Mouse (Mus musculus) liver, embryonic 13.5 days (tissue): ENCODE measurements at regions not wholly inside any gene's neighbourhood (a gene's known extent, or its start where the extent isn't known, plus 50 kb on each side); places are given as distances from the start of the nearest gene placed in this dataset.

Source experiments
- ATAC-seq: fragments of 200-750 bp; cut with Nextera tagmentation; 2 replicates; pipeline ENCODE4 v1.8.0; 2017; ENCODE audit warnings: low read depth, mild to moderate bottlenecking, moderate number of reproducible peaks, moderate library complexity
- DNase-seq: peaks from one replicate; pipeline ENCODE4 v3.0.0; 2022
- H3K27ac ChIP-seq: fragments of 300-500 bp; sonication (generic); 2 replicates; pipeline ENCODE4 v1.5.1; 2015; ENCODE audit warnings: moderate library complexity, mild to moderate bottlenecking, inconsistent platforms
- H3K27me3 ChIP-seq: fragments of 300-500 bp; sonication (generic); 2 replicates; pipeline ENCODE4 v1.6.1; 2015; ENCODE audit warnings: mild to moderate bottlenecking, inconsistent platforms
- H3K36me3 ChIP-seq: fragments of 300-500 bp; sonication (generic); 2 replicates; pipeline ENCODE4 v1.6.1; 2015; ENCODE audit warnings: mild to moderate bottlenecking, inconsistent platforms
- H3K4me1 ChIP-seq: fragments of 300-500 bp; sonication (generic); replicated peaks from 2 replicates; pipeline ENCODE4 v1.6.1; 2015; ENCODE audit warnings: inconsistent platforms
- H3K4me2 ChIP-seq: fragments of 300-500 bp; sonication (generic); 2 replicates; pipeline ENCODE4 v1.6.1; 2015; ENCODE audit warnings: inconsistent platforms, mild to moderate bottlenecking, moderate library complexity
- H3K4me3 ChIP-seq: fragments of 300-500 bp; sonication (generic); replicated peaks from 2 replicates; pipeline ENCODE4 v1.5.1; 2015; ENCODE audit warnings: mild to moderate bottlenecking, inconsistent platforms
- H3K9ac ChIP-seq: fragments of 300-500 bp; sonication (generic); 2 replicates; pipeline ENCODE4 v1.6.1; 2015; ENCODE audit warnings: mild to moderate bottlenecking, inconsistent platforms
- H3K9me3 ChIP-seq: fragments of 300-500 bp; sonication (generic); replicated peaks from 2 replicates; pipeline ENCODE4 v1.6.1; 2016; ENCODE audit warnings: inconsistent platforms
- WGBS: fragments of 180-500 bp; shearing (Covaris S2); methylation state at CpG from one replicate; pipeline ENCODE4 v1.1.7; 2015; ENCODE audit not compliant: insufficient replicate concordance; 5-methylcytosine and 5-hydroxymethylcytosine counted together

- H3K9me3 ChIP-seq, result no peaks in the 10 kb centered on the region
- 60% methylated on average over 2 of the region's 2 CpGs for WGBS
- no peaks in the 10 kb centered on the region for H3K36me3 ChIP-seq
- H3K27ac ChIP-seq, result no peak overlapping the region
- H3K4me3 ChIP-seq, result no peak overlapping the region
- no peaks in the 10 kb centered on the region for H3K4me1 ChIP-seq
- ATAC-seq, result no peak
- no peak for DNase-seq
- H3K27me3 ChIP-seq, result no peaks in the 10 kb centered on the region
- H3K4me2 ChIP-seq, result no peak overlapping the region
- H3K9ac ChIP-seq, result no peak overlapping the region
Measured at GRCm38 (mm10) chr12:98069110-98069509, 190.1 kb downstream of the Galc start.

GRCm38 (mm10) chr12:98059419-98060180 lies 199.7 kb downstream of the Galc start:
- Histone ChIP-seq H3K27ac (no peak overlapping the region), H3K27me3 (no peaks in the 10 kb centered on the region), H3K4me1 (no peaks in the 10 kb centered on the region), H3K9me3 (no peaks in the 10 kb centered on the region), H3K9ac (no peak overlapping the region), H3K4me2 (no peak overlapping the region), H3K36me3 (no peaks in the 10 kb centered on the region), H3K4me3 (no peak overlapping the region)
- WGBS, result 52% methylated on average over 7 of the region's 7 CpGs
- ATAC-seq, result no peak
- DNase-seq, result no peak

GRCm38 (mm10) chr12:98058977-98059376 lies 200.3 kb downstream of the Galc start:
- 53% methylated on average over 2 of the region's 2 CpGs for WGBS
- no peak overlapping the region for H3K4me2 ChIP-seq
- no peaks in the 10 kb centered on the region for H3K9me3 ChIP-seq

GRCm38 (mm10) chr12:98050934-98051333 lies 208.3 kb downstream of the Galc start:
- Histone ChIP-seq H3K9me3 (no peaks in the 10 kb centered on the region), H3K4me2 (no peak overlapping the region), H3K4me3 (no peak overlapping the region), H3K27me3 (no peaks in the 10 kb centered on the region), H3K9ac (no peak overlapping the region), H3K36me3 (no peaks in the 10 kb centered on the region), H3K27ac (no peak overlapping the region), H3K4me1 (no peaks in the 10 kb centered on the region)
- ATAC-seq (no peak), DNase-seq (no peak)
- WGBS, result 46% methylated on average over 4 of the region's 4 CpGs

More at GRCm38 (mm10) chr12:98058977-98059376, 200.3 kb downstream of the Galc start:
- Histone ChIP-seq H3K9ac (no peak overlapping the region), H3K27ac (no peak overlapping the region), H3K27me3 (no peaks in the 10 kb centered on the region), H3K4me3 (no peak overlapping the region), H3K4me1 (no peaks in the 10 kb centered on the region), H3K36me3 (no peaks in the 10 kb centered on the region)
- no peak for DNase-seq
- ATAC-seq, result no peak

GRCm38 (mm10) chr12:98050500-98050899 lies 208.8 kb downstream of the Galc start:
- Histone ChIP-seq H3K9ac (no peak overlapping the region), H3K4me3 (no peak overlapping the region), H3K27ac (no peak overlapping the region), H3K4me1 (no peaks in the 10 kb centered on the region), H3K4me2 (no peak overlapping the region), H3K36me3 (no peaks in the 10 kb centered on the region), H3K27me3 (no peaks in the 10 kb centered on the region), H3K9me3 (no peaks in the 10 kb centered on the region)
- no peak for ATAC-seq
- 24% methylated on average over 1 of the region's 1 CpGs for WGBS
- DNase-seq, result no peak

- Histone ChIP-seq H3K4me3 (no peak overlapping the region), H3K9ac (no peak overlapping the region), H3K27ac (no peak overlapping the region), H3K27me3 (no peaks in the 10 kb centered on the region), H3K9me3 (no peaks in the 10 kb centered on the region), H3K36me3 (no peaks in the 10 kb centered on the region), H3K4me1 (no peaks in the 10 kb centered on the region), H3K4me2 (no peak overlapping the region)
- DNase-seq (no peak), ATAC-seq (no peak)
- 43% methylated on average over 5 of the region's 5 CpGs for WGBS
Measured at GRCm38 (mm10) chr12:98050057-98050456, 209.2 kb downstream of the Galc start.

- Histone ChIP-seq H3K9ac (no peak overlapping the region), H3K27ac (no peak overlapping the region), H3K4me3 (no peak overlapping the region), H3K36me3 (no peaks in the 10 kb centered on the region), H3K4me1 (no peaks in the 10 kb centered on the region), H3K9me3 (no peaks in the 10 kb centered on the region), H3K4me2 (no peak overlapping the region), H3K27me3 (no peaks in the 10 kb centered on the region)
- DNase-seq (no peak), ATAC-seq (no peak)
- WGBS, result 61% methylated on average over 8 of the region's 8 CpGs
Measured at GRCm38 (mm10) chr12:98047765-98048164, 211.5 kb downstream of the Galc start.

- H3K4me3 ChIP-seq, result no peak overlapping the region
- H3K9ac ChIP-seq, result no peak overlapping the region
- DNase-seq (no peak), ATAC-seq (no peak)
- H3K9me3 ChIP-seq, result no peaks in the 10 kb centered on the region
- WGBS, result 54% methylated on average over 11 of the region's 11 CpGs
- H3K4me2 ChIP-seq, result no peak overlapping the region
- H3K27me3 ChIP-seq, result no peaks in the 10 kb centered on the region
- no peak overlapping the region for H3K27ac ChIP-seq
- no peaks in the 10 kb centered on the region for H3K4me1 ChIP-seq
- H3K36me3 ChIP-seq, result no peaks in the 10 kb centered on the region
Measured at GRCm38 (mm10) chr12:98046459-98047440, 212.5 kb downstream of the Galc start.

- no peaks in the 10 kb centered on the region for H3K4me1 ChIP-seq
- ATAC-seq (no peak), DNase-seq (no peak)
- no peaks in the 10 kb centered on the region for H3K9me3 ChIP-seq
- H3K9ac ChIP-seq, result no peak overlapping the region
- H3K4me3 ChIP-seq, result no peak overlapping the region
- WGBS, result 59% methylated on average over 5 of the region's 5 CpGs
- H3K27me3 ChIP-seq, result no peaks in the 10 kb centered on the region
- H3K4me2 ChIP-seq, result no peak overlapping the region
- no peak overlapping the region for H3K27ac ChIP-seq
- H3K36me3 ChIP-seq, result no peaks in the 10 kb centered on the region
Measured at GRCm38 (mm10) chr12:98045784-98046458, 213.3 kb downstream of the Galc start.

GRCm38 (mm10) chr12:98043436-98043835 lies 215.8 kb downstream of the Galc start:
- H3K36me3 ChIP-seq, result no peaks in the 10 kb centered on the region
- ATAC-seq (no peak), DNase-seq (no peak)
- no peaks in the 10 kb centered on the region for H3K27me3 ChIP-seq
- no peaks in the 10 kb centered on the region for H3K4me1 ChIP-seq
- H3K9ac ChIP-seq, result no peak overlapping the region
- no peak overlapping the region for H3K4me3 ChIP-seq
- no peak overlapping the region for H3K4me2 ChIP-seq
- no peak overlapping the region for H3K27ac ChIP-seq
- H3K9me3 ChIP-seq, result no peaks in the 10 kb centered on the region
- 54% methylated on average over 5 of the region's 5 CpGs for WGBS

GRCm38 (mm10) chr12:98039677-98040076 lies 219.6 kb downstream of the Galc start:
- Histone ChIP-seq H3K36me3 (no peaks in the 10 kb centered on the region), H3K4me1 (no peaks in the 10 kb centered on the region), H3K27ac (no peak overlapping the region), H3K9ac (no peak overlapping the region), H3K27me3 (no peaks in the 10 kb centered on the region), H3K4me3 (no peak overlapping the region), H3K9me3 (no peaks in the 10 kb centered on the region), H3K4me2 (no peak overlapping the region)
- ATAC-seq (no peak), DNase-seq (no peak)
- 62% methylated on average over 4 of the region's 4 CpGs for WGBS
